10 mouse cellular contexts compared by ENCODE assay signal in the genomic region with DNA sequence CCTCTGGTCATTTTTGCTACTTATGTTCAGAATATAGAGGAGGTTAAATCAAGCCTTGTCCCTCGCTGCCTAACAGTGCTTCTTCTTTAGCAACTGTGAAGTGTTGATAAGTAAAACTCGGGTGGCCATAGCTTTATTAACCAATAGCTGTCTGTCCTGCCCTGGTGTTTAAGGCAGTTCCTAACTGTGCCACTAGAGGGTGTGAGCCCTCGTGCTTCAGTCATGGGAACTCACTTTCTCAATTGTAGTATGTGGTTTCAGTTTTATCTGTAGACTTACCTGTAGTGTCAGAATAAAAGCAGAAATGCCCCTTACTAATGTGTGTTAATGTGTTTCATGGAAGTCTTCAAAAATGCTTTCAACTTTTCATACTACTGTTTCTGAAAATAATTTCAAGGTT. TPM values are rescaled to one million over a fixed set of nuclear protein-coding genes. Genes with fewer than 3 reads are reported as not detected.
DNase-seq lines count a peak whose midpoint lies in the region; ATAC-seq and TF ChIP-seq lines count a peak whose summit lies in the region.
"Had no signal": no experiment of that assay in that cellular context is flagged by ENCODE, and none has a peak within 500 bp of the region (broad histone marks: within the 10 kb centered on the region; RNA-seq: fewer than 3 reads in every experiment).

No protein-coding gene starts in this region.

- peaks cover 16% of the 10 kb centered on the region; the same call in 1 of the 2 replicates for H3K36me3 ChIP-seq in hindbrain, postnatal 0 days (ENCODE audit: insufficient read depth, low read length)
- peaks cover 59% of the 10 kb centered on the region for H3K36me3 ChIP-seq in limb, embryonic 10.5 days

- TF ChIP-seq CTCF in hindbrain, postnatal 0 days (IDR thresholded peaks at IDR 0.05; ENCODE audit: low read depth) = peak; percentile 96

- no peaks in the 10 kb centered on the region for H3K27me3 ChIP-seq in hindbrain, postnatal 0 days (ENCODE audit: insufficient read depth, low read length)
- H3K27me3 ChIP-seq in limb, embryonic 10.5 days (ENCODE audit: low read depth, poor library complexity, severe bottlenecking) = no peaks in the 10 kb centered on the region
- H3K27me3 ChIP-seq: hindbrain, embryonic 15.5 days; stomach, embryonic 15.5 days had no signal

- no peak overlapping the region for H3K4me3 ChIP-seq in hindbrain, postnatal 0 days (ENCODE audit: low read length)
- no peak overlapping the region for H3K4me3 ChIP-seq in limb, embryonic 10.5 days
- H3K4me3 ChIP-seq: hindbrain, embryonic 15.5 days; stomach, embryonic 15.5 days had no signal

- DNase-seq in urinary bladder, postnatal 14 days (ENCODE audit: low spot score) = peak; percentile 70
- no peak for DNase-seq in urinary bladder, adult 2 months (ENCODE audit: low spot score)
- peak; percentile 56 to 87 for DNase-seq in adrenal gland, adult (ENCODE audit: inconsistent age in 2 of 2, low spot score in 1 of 2)
- peak; percentile 63 for DNase-seq in embryo, embryonic 11.5 days (ENCODE audit: low read depth, low spot score)
- DNase-seq in hindbrain, postnatal 0 days (ENCODE audit: low spot score) = peak; percentile 76
- peak; percentile 74 for DNase-seq in limb, embryonic 10.5 days (ENCODE audit: low spot score)
- DNase-seq in natural killer cell, adult 2 months (ENCODE audit: low spot score in 2 of 2) = peak; percentile 79 to 86
- DNase-seq in Muller cell, postnatal 12 days (ENCODE audit: inconsistent ontology term) = no peak

- peak; percentile 24; the same call in 1 of the 2 replicates for ATAC-seq in hindbrain, postnatal 0 days

- 14% methylated on average over 3 of the region's 3 CpGs for WGBS in hindbrain, postnatal 0 days
- 18% methylated on average over 3 of the region's 3 CpGs for WGBS in limb, embryonic 10.5 days

- peaks cover 16% of the 10 kb centered on the region for H3K4me1 ChIP-seq in hindbrain, postnatal 0 days (ENCODE audit: insufficient read depth, low read length)
- peaks cover 29% of the 10 kb centered on the region for H3K4me1 ChIP-seq in limb, embryonic 10.5 days

- no peaks in the 10 kb centered on the region for H3K9me3 ChIP-seq in hindbrain, postnatal 0 days (ENCODE audit: low read length)
- H3K9me3 ChIP-seq in limb, embryonic 10.5 days (replicated peaks) = no peaks in the 10 kb centered on the region
- H3K9me3 ChIP-seq: hindbrain, embryonic 15.5 days; stomach, embryonic 15.5 days had no signal

- no peak overlapping the region for H3K4me2 ChIP-seq in hindbrain, postnatal 0 days (ENCODE audit: low read depth, low read length)
- H3K4me2 ChIP-seq: hindbrain, embryonic 15.5 days; stomach, embryonic 15.5 days had no signal

- H3K9ac ChIP-seq in hindbrain, postnatal 0 days (replicated peaks; ENCODE audit: low read length) = no peak overlapping the region
- H3K9ac ChIP-seq: hindbrain, embryonic 15.5 days; stomach, embryonic 15.5 days had no signal

- no peak overlapping the region for H3K27ac ChIP-seq in hindbrain, postnatal 0 days
- H3K27ac ChIP-seq in limb, embryonic 10.5 days = no peak overlapping the region
- H3K27ac ChIP-seq: hindbrain, embryonic 15.5 days; stomach, embryonic 15.5 days had no signal

RNA-seq across cellular contexts. Expression of gene 2410004B18Rik, which starts 4.2 kb away (rescaled TPM):
- 18.9 and 23.1 TPM in 2 replicates for polyA plus RNA-seq in urinary bladder, adult 2 months (2012; rRNA removed)
- 30.8 and 33.3 TPM in 2 replicates for total RNA-seq in hindbrain, postnatal 0 days (2014; rRNA removed)
- 69.5 and 75.0 TPM in 2 replicates for polyA plus RNA-seq in hindbrain, postnatal 0 days (2015; fragmentation: Nextera tagmentation; extraction: Ambion mirVana)
- polyA plus RNA-seq in limb, embryonic 10.5 days (2016; fragmentation: Nextera tagmentation; extraction: Ambion mirVana) = 50.1 and 52.4 TPM in 2 replicates

RNA-seq across cellular contexts. Expression of gene Bcl10, which starts 19.4 kb away (rescaled TPM):
- 24.3 and 25.7 TPM in 2 replicates for polyA plus RNA-seq in urinary bladder, adult 2 months (2012; rRNA removed)
- total RNA-seq in hindbrain, postnatal 0 days (2014; rRNA removed) = 25.9 and 32.8 TPM in 2 replicates
- polyA plus RNA-seq in hindbrain, postnatal 0 days (2015; fragmentation: Nextera tagmentation; extraction: Ambion mirVana) = 36.4 and 37.5 TPM in 2 replicates
- polyA plus RNA-seq in limb, embryonic 10.5 days (2016; fragmentation: Nextera tagmentation; extraction: Ambion mirVana) = 44.0 and 45.5 TPM in 2 replicates

RNA-seq across cellular contexts. Expression of gene Syde2, which starts 45.7 kb away (rescaled TPM):
- 9.9 and 10.9 TPM in 2 replicates for polyA plus RNA-seq in urinary bladder, adult 2 months (2012; rRNA removed)
- total RNA-seq in hindbrain, postnatal 0 days (2014; rRNA removed) = 4.7 and 5.1 TPM in 2 replicates
- 0.47 and 0.61 TPM in 2 replicates for polyA plus RNA-seq in hindbrain, postnatal 0 days (2015; fragmentation: Nextera tagmentation; extraction: Ambion mirVana)
- polyA plus RNA-seq in limb, embryonic 10.5 days (2016; fragmentation: Nextera tagmentation; extraction: Ambion mirVana) = 1.2 and 1.3 TPM in 2 replicates

Comparison
In these comparisons a context has a peak if more than half of its experiments do, and no peak if none do; other contexts are left out.
1. DNase-seq: peak in urinary bladder, postnatal 14 days (single experiment), adrenal gland, adult (2 of 2), embryo, embryonic 11.5 days (single experiment), hindbrain, postnatal 0 days (single experiment), limb, embryonic 10.5 days (single experiment) and natural killer cell, adult 2 months (2 of 2); none in urinary bladder, adult 2 months (single experiment) and Muller cell, postnatal 12 days (single experiment).